Mouse (Mus musculus) C2C12 (cell line): Measurements from ENCODE around the gene Sfta2.

ENCODE experiments used
- CTCF ChIP-seq: IDR thresholded peaks from one replicate; pipeline ENCODE4 v1.5.1; 2011; ENCODE audit not compliant: control insufficient read depth, insufficient read depth, insufficient read length
- MAX ChIP-seq: IDR thresholded peaks from one replicate; pipeline ENCODE4 v1.6.1; 2011; ENCODE audit warnings: mild to moderate bottlenecking, control low read depth
- MYOD1 ChIP-seq: IDR thresholded peaks from one replicate; pipeline ENCODE4 v1.6.1; 2011; ENCODE audit warnings: low read depth; ENCODE audit not compliant: control insufficient read depth, insufficient read length
- MYOG ChIP-seq: IDR thresholded peaks from one replicate; pipeline ENCODE4 v1.6.1; 2011; ENCODE audit not compliant: control insufficient read depth, insufficient read length; ENCODE audit errors: extremely low read depth
- USF1 ChIP-seq: IDR thresholded peaks from one replicate; pipeline ENCODE4 v1.6.1; 2011; ENCODE audit warnings: low read depth, mild to moderate bottlenecking, control low read depth, moderate library complexity

DNA sequence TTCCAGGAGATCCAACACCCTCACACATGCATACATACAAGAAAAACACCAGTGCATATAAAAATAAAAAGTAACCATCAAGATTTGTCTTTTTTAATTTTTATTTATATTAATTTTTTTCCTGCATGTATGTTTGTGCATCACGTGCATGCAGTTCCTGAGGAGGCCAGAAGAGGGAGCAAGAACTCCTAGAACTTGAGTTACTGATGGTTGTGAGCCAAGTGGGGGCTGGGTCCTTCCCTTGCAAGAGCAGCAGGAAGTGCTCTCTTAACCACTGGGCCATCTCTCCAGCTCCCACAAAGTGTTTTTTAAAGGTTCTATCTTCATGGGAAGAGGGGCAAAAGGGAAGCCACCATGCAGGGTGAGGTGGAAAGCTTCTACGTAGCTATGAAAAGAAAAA is 93.9 kb downstream of the Sfta2 start:
- TF ChIP-seq CTCF (no peak), MYOG (no peak), MAX (no peak), MYOD1 (no peak), USF1 (no peak)
